Mouse (Mus musculus): ENCODE data around the gene Klk1b26. TPM values are rescaled to one million over a fixed set of nuclear protein-coding genes. Genes with fewer than 3 reads are reported as not detected.
"Not testable (repeated sequence)": the region's sequence is repeated elsewhere in the genome, so short reads cannot be mapped to it uniquely, and the experiment has no call there.

Gene Klk1b26
- not detected in 2 replicates for polyA plus RNA-seq (2012; rRNA removed)

GRCm38 (mm10) chr7:44011868-44012267 lies at the start of gene Klk1b26:
Klk1b26 (plus strand) TSS chr7:44012168.
- H3K27ac ChIP-seq (ENCODE audit: insufficient read depth, low read depth, low read length); H3K4me3 ChIP-seq (ENCODE audit: insufficient read depth, low read depth, low read length); DNase-seq; H3K27me3 ChIP-seq (replicated peaks; ENCODE audit: control insufficient read depth, insufficient read depth, low read length); H3K36me3 ChIP-seq (ENCODE audit: control insufficient read depth, insufficient read depth, low read length); H3K4me1 ChIP-seq (ENCODE audit: control insufficient read depth, insufficient read depth, low read length): not testable (repeated sequence)

GRCm38 (mm10) chr7:43966451-43966850 lies 45.5 kb upstream of the Klk1b26 start, which contains the start of gene Klk1b1:
Klk1b1 (plus strand) TSS chr7:43966751.
- Histone ChIP-seq H3K27ac (ENCODE audit: insufficient read depth, low read depth, low read length) (no peak within 1 kb of the TSS), H3K4me1 (ENCODE audit: control insufficient read depth, insufficient read depth, low read length) (0 out of 2 replicates have a peak, but pooled peaks cover 4% of the 10 kb centered on the region), H3K27me3 (replicated peaks; ENCODE audit: control insufficient read depth, insufficient read depth, low read length) (no peaks in the 10 kb centered on the region), H3K4me3 (ENCODE audit: insufficient read depth, low read depth, low read length) (no peak within 1 kb of the TSS), H3K36me3 (ENCODE audit: control insufficient read depth, insufficient read depth, low read length) (no peaks in the 10 kb centered on the region)
- DNase-seq, result no peak
- WGBS, result 46% methylated on average over 3 of the region's 3 CpGs
- no peak for TF ChIP-seq POLR2A (IDR thresholded peaks at IDR 0.05; ENCODE audit: low read depth, low read length)
- no peak for TF ChIP-seq CTCF (conservative IDR thresholded peaks at IDR 0.05; ENCODE audit: insufficient read depth, insufficient read length, low read depth, low read length)

GRCm38 (mm10) chr7:43967058-43967457 lies 44.9 kb upstream of the Klk1b26 start:
- no peaks in the 10 kb centered on the region for H3K36me3 ChIP-seq (ENCODE audit: control insufficient read depth, insufficient read depth, low read length)
- H3K27me3 ChIP-seq (replicated peaks; ENCODE audit: control insufficient read depth, insufficient read depth, low read length), result no peaks in the 10 kb centered on the region
- WGBS, result 83% methylated on average over 3 of the region's 3 CpGs
- H3K4me3 ChIP-seq (ENCODE audit: insufficient read depth, low read depth, low read length), result no peak overlapping the region
- H3K27ac ChIP-seq (ENCODE audit: insufficient read depth, low read depth, low read length), result no peak overlapping the region
- no peak for TF ChIP-seq POLR2A (IDR thresholded peaks at IDR 0.05; ENCODE audit: low read depth, low read length)
- H3K4me1 ChIP-seq (ENCODE audit: control insufficient read depth, insufficient read depth, low read length), result 0 out of 2 replicates have a peak, but pooled peaks cover 4% of the 10 kb centered on the region
- no peak for DNase-seq

GRCm38 (mm10) chr7:43967612-43968011 lies 44.4 kb upstream of the Klk1b26 start:
- 81% methylated on average over 2 of the region's 2 CpGs for WGBS
- DNase-seq, result no peak
- TF ChIP-seq POLR2A (IDR thresholded peaks at IDR 0.05; ENCODE audit: low read depth, low read length) (no peak), CTCF (conservative IDR thresholded peaks at IDR 0.05; ENCODE audit: insufficient read depth, insufficient read length, low read depth, low read length) (no peak)
- Histone ChIP-seq H3K36me3 (ENCODE audit: control insufficient read depth, insufficient read depth, low read length) (no peaks in the 10 kb centered on the region), H3K4me3 (ENCODE audit: insufficient read depth, low read depth, low read length) (no peak overlapping the region), H3K27ac (ENCODE audit: insufficient read depth, low read depth, low read length) (no peak overlapping the region), H3K4me1 (ENCODE audit: control insufficient read depth, insufficient read depth, low read length) (0 out of 2 replicates have a peak, but pooled peaks cover 4% of the 10 kb centered on the region), H3K27me3 (replicated peaks; ENCODE audit: control insufficient read depth, insufficient read depth, low read length) (no peaks in the 10 kb centered on the region)

- WGBS, result 76% methylated on average over 1 of the region's 1 CpGs
- not testable (repeated sequence) for H3K36me3 ChIP-seq (ENCODE audit: control insufficient read depth, insufficient read depth, low read length); H3K27ac ChIP-seq (ENCODE audit: insufficient read depth, low read depth, low read length); H3K27me3 ChIP-seq (replicated peaks; ENCODE audit: control insufficient read depth, insufficient read depth, low read length); H3K4me1 ChIP-seq (ENCODE audit: control insufficient read depth, insufficient read depth, low read length); H3K4me3 ChIP-seq (ENCODE audit: insufficient read depth, low read depth, low read length); DNase-seq
These were observed 36.2 kb upstream of the Klk1b26 start, which contains the start of gene Klk1b9 for GRCm38 (mm10) chr7:43975761-43976160. Klk1b9 (plus strand) TSS chr7:43976061.

GRCm38 (mm10) chr7:43985657-43986056 lies 26.3 kb upstream of the Klk1b26 start:
- DNase-seq, result no peak
- no peaks in the 10 kb centered on the region for H3K36me3 ChIP-seq (ENCODE audit: control insufficient read depth, insufficient read depth, low read length)
- H3K4me1 ChIP-seq (ENCODE audit: control insufficient read depth, insufficient read depth, low read length), result no peaks in the 10 kb centered on the region
- H3K27ac ChIP-seq (ENCODE audit: insufficient read depth, low read depth, low read length), result no peak overlapping the region
- H3K27me3 ChIP-seq (replicated peaks; ENCODE audit: control insufficient read depth, insufficient read depth, low read length), result no peaks in the 10 kb centered on the region
- TF ChIP-seq CTCF (conservative IDR thresholded peaks at IDR 0.05; ENCODE audit: insufficient read depth, insufficient read length, low read depth, low read length) (no peak), POLR2A (IDR thresholded peaks at IDR 0.05; ENCODE audit: low read depth, low read length) (no peak)
- no peak overlapping the region for H3K4me3 ChIP-seq (ENCODE audit: insufficient read depth, low read depth, low read length)

GRCm38 (mm10) chr7:43994821-43995220 lies 17.1 kb upstream of the Klk1b26 start:
- DNase-seq; H3K4me1 ChIP-seq (ENCODE audit: control insufficient read depth, insufficient read depth, low read length): not testable (repeated sequence)

GRCm38 (mm10) chr7:43995577-43995976 lies 16.4 kb upstream of the Klk1b26 start, which contains the start of gene Klk1b11:
Klk1b11 (plus strand) TSS chr7:43995877.
- H3K4me1 ChIP-seq (ENCODE audit: control insufficient read depth, insufficient read depth, low read length); H3K27me3 ChIP-seq (replicated peaks; ENCODE audit: control insufficient read depth, insufficient read depth, low read length); H3K36me3 ChIP-seq (ENCODE audit: control insufficient read depth, insufficient read depth, low read length); DNase-seq; H3K27ac ChIP-seq (ENCODE audit: insufficient read depth, low read depth, low read length); H3K4me3 ChIP-seq (ENCODE audit: insufficient read depth, low read depth, low read length): not testable (repeated sequence)
- WGBS, result 77% methylated on average over 4 of the region's 4 CpGs

More at GRCm38 (mm10) chr7:43994821-43995220, 17.1 kb upstream of the Klk1b26 start:
- H3K27ac ChIP-seq (ENCODE audit: insufficient read depth, low read depth, low read length); H3K27me3 ChIP-seq (replicated peaks; ENCODE audit: control insufficient read depth, insufficient read depth, low read length); H3K36me3 ChIP-seq (ENCODE audit: control insufficient read depth, insufficient read depth, low read length); H3K4me3 ChIP-seq (ENCODE audit: insufficient read depth, low read depth, low read length): not testable (repeated sequence)
- WGBS, result 26% methylated on average over 1 of the region's 1 CpGs

All from kidney, adult 2 months (tissue).